10 mouse cellular contexts compared by ENCODE assay signal in genomic region chr12:66853167-66853566, GRCm38 (mm10).
DNase-seq lines count a peak whose midpoint lies in the region; ATAC-seq lines count a peak whose summit lies in the region.
"Had no signal": no experiment of that assay in that cellular context is flagged by ENCODE, and none has a peak within 500 bp of the region (broad histone marks: within the 10 kb centered on the region; RNA-seq: fewer than 3 reads in every experiment).

No protein-coding gene starts in this region.

- H3K9me3 ChIP-seq in kidney, embryonic 16.5 days (ENCODE audit: low read length), result no peaks in the 10 kb centered on the region
- H3K9me3 ChIP-seq: heart, embryonic 15.5 days had no signal

- peak; percentile 9 for DNase-seq in kidney, adult 9 months
- peak; percentile 75 for DNase-seq in 3T3-L1 (ENCODE audit: low read depth, low spot score)
- DNase-seq in 416B (ENCODE audit: low read depth), result peak; percentile 72
- DNase-seq in frontal cortex, postnatal 14 days (ENCODE audit: low spot score in 2 of 2), result no peak
- no peak for DNase-seq in heart, postnatal 36 days

- intact Hi-C loops in heart, postnatal 36 days (cut with DNase I), result loop anchor here (10.0 kb wide), 1 partner anchor 1448 kb away; no protein-coding TSS in a partner anchor

- H3K4me3 ChIP-seq in kidney, embryonic 16.5 days (ENCODE audit: low read length), result no peak overlapping the region
- H3K4me3 ChIP-seq: heart, embryonic 15.5 days had no signal

- no peak overlapping the region for H3K4me2 ChIP-seq in kidney, embryonic 16.5 days (replicated peaks; ENCODE audit: low read depth, low read length)
- H3K4me2 ChIP-seq: heart, embryonic 15.5 days had no signal

- H3K27me3 ChIP-seq in kidney, embryonic 16.5 days (ENCODE audit: insufficient read depth, low read length), result no peaks in the 10 kb centered on the region
- H3K27me3 ChIP-seq: heart, embryonic 15.5 days had no signal

- H3K9ac ChIP-seq in kidney, embryonic 16.5 days (replicated peaks; ENCODE audit: low read length), result no peak overlapping the region
- H3K9ac ChIP-seq: heart, embryonic 15.5 days had no signal

- H3K4me1 ChIP-seq in kidney, embryonic 16.5 days (ENCODE audit: insufficient read depth, low read length), result no peaks in the 10 kb centered on the region
- H3K4me1 ChIP-seq: heart, embryonic 15.5 days had no signal

- H3K36me3 ChIP-seq in kidney, embryonic 16.5 days (ENCODE audit: insufficient read depth, low read length), result no peaks in the 10 kb centered on the region
- H3K36me3 ChIP-seq: heart, embryonic 15.5 days had no signal

- H3K27ac ChIP-seq in kidney, embryonic 16.5 days (ENCODE audit: low read length), result no peak overlapping the region
- H3K27ac ChIP-seq: heart, embryonic 15.5 days had no signal

- WGBS in kidney, embryonic 16.5 days, result 18% methylated on average over 3 of the region's 3 CpGs

- ATAC-seq in kidney, embryonic 16.5 days (ENCODE audit: low FRiP score, low TSS enrichment), result no peak
- ATAC-seq in common myeloid progenitor, adult 5-6 weeks (replicated peaks; ENCODE audit: low read depth, poor library complexity, severe bottlenecking), result 0 out of 2 replicates have a peak, but pooled peaks have one; percentile 36
- no peak for ATAC-seq in granulocyte monocyte progenitor cell, adult 5-6 weeks (replicated peaks; ENCODE audit: poor library complexity, severe bottlenecking)
- ATAC-seq: midbrain, embryonic 16.5 days had no signal

Comparison
In these comparisons a context has a peak if more than half of its experiments do, and no peak if none do; other contexts are left out.
1. DNase-seq: peak in kidney, adult 9 months (single experiment), 3T3-L1 (single experiment) and 416B (single experiment); none in frontal cortex, postnatal 14 days (0 of 2) and heart, postnatal 36 days (0 of 2).